Mouse (Mus musculus) testis, adult 2 months (tissue): ENCODE results near the gene Erlin1. TPM values are rescaled to one million over a fixed set of nuclear protein-coding genes. Genes with fewer than 3 reads are reported as not detected.

Experiments
- H3K27ac ChIP-seq: fragments of 200-500 bp; 2 replicates; pipeline ENCODE4 v1.5.1; 2012; ENCODE audit warnings: low read depth, low read length; ENCODE audit not compliant: control insufficient read depth, insufficient read depth
- H3K27me3 ChIP-seq: fragments of 200-500 bp; 2 replicates; pipeline ENCODE4 v1.6.1; 2012; ENCODE audit warnings: mild to moderate bottlenecking, low read length, moderate library complexity; ENCODE audit not compliant: control insufficient read depth, insufficient read depth
- H3K36me3 ChIP-seq: fragments of 200-500 bp; 2 replicates; pipeline ENCODE4 v1.6.1; 2012; ENCODE audit warnings: mild to moderate bottlenecking, low read length; ENCODE audit not compliant: control insufficient read depth, insufficient read depth
- H3K4me1 ChIP-seq: fragments of 200-500 bp; 2 replicates; pipeline ENCODE4 v1.6.1; 2012; ENCODE audit warnings: low read length; ENCODE audit not compliant: control insufficient read depth, insufficient read depth
- H3K4me3 ChIP-seq: fragments of 200-500 bp; 2 replicates; pipeline ENCODE4 v1.5.1; 2012; ENCODE audit warnings: low read depth, mild to moderate bottlenecking, low read length, moderate library complexity, mixed read lengths; ENCODE audit not compliant: control insufficient read depth
- CTCF ChIP-seq: fragments of 200-500 bp; IDR thresholded peaks from 2 replicates; pipeline ENCODE4 v1.5.1; 2012; ENCODE audit warnings: low read depth, mild to moderate bottlenecking, inconsistent platforms, low read length, moderate library complexity; ENCODE audit not compliant: control insufficient read depth, insufficient read depth, insufficient replicate concordance
- POLR2A ChIP-seq: fragments of 200-500 bp; IDR thresholded peaks from 2 replicates; pipeline ENCODE4 v1.6.1; 2012; ENCODE audit warnings: low read depth, mild to moderate bottlenecking, inconsistent platforms, low read length, moderate library complexity; ENCODE audit not compliant: control insufficient read depth
- polyA plus RNA-seq: library from polyadenylated mRNA; depleted of rRNA; stranded (reverse); fragments of >200 nt; gene quantifications from 2 replicates; pipeline ENCODE4 v1.2.3, GENCODE M21; 2012

Erlin1 gene
- polyA plus RNA-seq, 1 experiment, result 27.8 TPM

DNA sequence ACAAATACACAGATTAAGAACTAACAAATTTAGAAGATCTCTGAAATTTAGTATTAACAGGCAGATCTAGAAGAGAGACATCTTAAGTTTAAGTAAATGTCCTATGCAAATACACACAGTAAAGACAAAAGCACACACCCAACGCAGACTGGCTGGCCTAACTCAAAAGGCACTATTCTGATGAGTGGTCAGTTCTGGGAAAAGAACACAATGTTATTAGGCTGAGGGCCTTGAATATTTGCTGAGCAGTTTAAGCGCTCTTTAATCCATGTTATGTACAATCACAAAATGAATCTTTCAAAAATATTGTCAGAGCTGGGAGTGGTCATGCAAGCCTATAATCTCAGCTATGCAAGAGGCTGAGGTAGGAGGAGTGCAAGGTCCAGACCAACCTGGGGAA is 4.9 kb downstream of the Erlin1 start:
- H3K36me3 ChIP-seq, result peaks cover 4% of the 10 kb centered on the region
- TF ChIP-seq POLR2A, result no peak
- peaks cover 2% of the 10 kb centered on the region; the same call in 1 of the 2 replicates for H3K4me1 ChIP-seq
- H3K27me3 ChIP-seq, result no peaks in the 10 kb centered on the region
- no peak overlapping the region for H3K4me3 ChIP-seq
- H3K27ac ChIP-seq, result no peak overlapping the region

- TF ChIP-seq POLR2A (no peak), CTCF (no peak)
- H3K36me3 ChIP-seq, result peaks cover 4% of the 10 kb centered on the region
These were observed 5.8 kb downstream of the Erlin1 start for GRCm38 (mm10) chr19:44063773-44064172.

GRCm38 (mm10) chr19:44060226-44060625 is 9.4 kb downstream of the Erlin1 start:
- Histone ChIP-seq H3K36me3 (peaks cover 5% of the 10 kb centered on the region), H3K27me3 (no peaks in the 10 kb centered on the region), H3K4me3 (no peak overlapping the region), H3K4me1 (peaks cover 2% of the 10 kb centered on the region; the same call in 1 of the 2 replicates), H3K27ac (no peak overlapping the region)
- TF ChIP-seq CTCF (no peak), POLR2A (no peak)

More at GRCm38 (mm10) chr19:44063773-44064172, 5.8 kb downstream of the Erlin1 start:
- peaks cover 2% of the 10 kb centered on the region; the same call in 1 of the 2 replicates for H3K4me1 ChIP-seq
- no peak overlapping the region for H3K4me3 ChIP-seq
- H3K27ac ChIP-seq, result no peak overlapping the region
- no peaks in the 10 kb centered on the region for H3K27me3 ChIP-seq

- Histone ChIP-seq H3K27me3 (no peaks in the 10 kb centered on the region), H3K4me1 (no peaks in the 10 kb centered on the region), H3K36me3 (peaks cover 3% of the 10 kb centered on the region), H3K4me3 (no peak overlapping the region), H3K27ac (no peak overlapping the region)
- TF ChIP-seq POLR2A (no peak), CTCF (no peak)
These were observed 14.3 kb downstream of the Erlin1 start for GRCm38 (mm10) chr19:44055173-44055826.

DNA sequence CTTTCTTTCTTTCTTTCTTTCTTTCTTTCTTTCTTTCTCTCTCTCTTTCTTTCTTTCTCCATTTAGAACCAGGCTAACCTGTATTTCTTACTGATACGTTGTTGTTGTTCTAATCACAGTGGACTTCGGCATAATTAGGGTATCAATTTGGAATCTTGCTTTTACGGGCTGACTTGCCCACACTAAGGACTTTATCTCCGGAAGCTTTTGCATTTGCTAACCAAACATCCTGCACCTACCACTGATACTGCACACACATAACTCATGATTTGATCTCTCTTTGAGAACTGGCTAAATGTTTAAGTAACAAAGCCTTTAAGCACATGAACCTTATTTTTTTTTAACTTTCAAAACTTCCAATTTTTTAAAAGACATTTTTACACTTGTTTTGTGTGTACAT is 19.2 kb downstream of the Erlin1 start:
- peaks cover 3% of the 10 kb centered on the region for H3K36me3 ChIP-seq
- H3K4me1 ChIP-seq, result no peaks in the 10 kb centered on the region
- no peak for TF ChIP-seq CTCF
- no peak for TF ChIP-seq POLR2A
- no peaks in the 10 kb centered on the region for H3K27me3 ChIP-seq
- no peak overlapping the region for H3K27ac ChIP-seq
- no peak overlapping the region for H3K4me3 ChIP-seq

DNA sequence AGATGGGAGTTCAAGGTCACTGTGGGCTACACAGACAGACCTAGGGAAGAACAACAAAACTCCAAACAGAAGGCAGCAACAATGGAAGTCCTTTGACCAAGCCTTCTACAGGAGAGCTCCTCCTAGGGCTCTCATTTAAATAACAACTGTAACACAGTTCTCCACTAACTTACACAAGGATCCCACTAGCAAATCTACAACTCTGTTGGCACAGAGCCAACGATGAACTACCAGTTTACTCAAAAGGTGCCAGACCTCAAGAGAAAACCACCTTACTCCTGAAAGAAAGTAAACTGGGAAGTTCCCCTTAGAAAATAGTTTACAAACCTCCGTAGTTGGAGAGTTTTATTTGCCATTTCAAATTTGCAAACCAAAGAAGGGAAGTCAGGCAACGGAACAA is 20.3 kb downstream of the Erlin1 start:
- Histone ChIP-seq H3K4me1 (no peaks in the 10 kb centered on the region), H3K27ac (no peak overlapping the region), H3K4me3 (no peak overlapping the region), H3K27me3 (no peaks in the 10 kb centered on the region), H3K36me3 (peaks cover 3% of the 10 kb centered on the region)
- TF ChIP-seq CTCF (no peak), POLR2A (no peak)

- H3K4me3 ChIP-seq, result no peak overlapping the region
- H3K36me3 ChIP-seq, result peaks cover 3% of the 10 kb centered on the region
- TF ChIP-seq CTCF (no peak), POLR2A (no peak)
- H3K27me3 ChIP-seq, result no peaks in the 10 kb centered on the region
- H3K27ac ChIP-seq, result no peak overlapping the region
- H3K4me1 ChIP-seq, result no peaks in the 10 kb centered on the region
These were observed 23.7 kb downstream of the Erlin1 start for GRCm38 (mm10) chr19:44045847-44046246.
